Mouse (Mus musculus): ENCODE measurements around the gene Hs3st5.
"Not testable (repeated sequence)": the region's sequence is repeated elsewhere in the genome, so short reads cannot be mapped to it uniquely, and the experiment has no call there.

The Hs3st5 gene

DNA sequence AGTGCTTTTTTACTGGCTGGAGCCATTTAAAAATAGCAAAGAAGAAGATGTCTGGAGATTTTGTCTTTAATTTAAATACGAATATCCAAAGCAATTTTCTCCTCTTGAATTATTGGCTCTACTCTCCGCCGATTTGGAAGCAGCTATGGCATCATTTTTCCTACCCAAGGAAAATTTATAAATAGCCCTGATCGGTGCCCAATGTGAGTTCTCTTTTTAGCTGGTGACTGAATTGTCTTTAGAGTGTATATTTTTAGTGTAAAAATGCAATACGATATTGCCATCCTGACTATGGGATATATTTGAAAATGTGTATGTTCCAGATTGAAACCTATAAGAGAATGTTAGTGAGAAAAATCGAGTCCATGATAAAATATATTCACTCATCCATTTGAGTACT lies 51.1 kb downstream of the Hs3st5 start:
- in situ Hi-C loops (cut with MboI, MseI): no loop called here

DNA sequence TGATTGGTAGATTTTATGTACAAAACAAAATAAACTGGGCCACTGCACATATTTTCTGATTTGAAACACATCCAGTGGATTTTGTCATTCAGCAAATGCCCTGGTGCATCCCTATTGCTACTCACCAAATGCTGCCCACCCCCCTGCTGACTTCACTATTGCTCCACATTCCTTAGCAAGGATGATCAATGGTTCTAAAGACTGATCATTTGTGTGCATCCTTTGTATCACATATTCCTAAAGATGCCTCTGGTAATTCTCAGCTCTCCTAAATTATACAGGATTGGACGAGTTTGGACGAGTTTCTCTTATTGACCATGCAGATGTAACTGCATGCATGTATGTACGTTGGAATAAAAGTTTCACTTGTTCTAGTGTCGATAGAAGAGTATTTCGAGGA lies 52.1 kb downstream of the Hs3st5 start:
- in situ Hi-C loops (cut with MboI, MseI): no loop called here

DNA sequence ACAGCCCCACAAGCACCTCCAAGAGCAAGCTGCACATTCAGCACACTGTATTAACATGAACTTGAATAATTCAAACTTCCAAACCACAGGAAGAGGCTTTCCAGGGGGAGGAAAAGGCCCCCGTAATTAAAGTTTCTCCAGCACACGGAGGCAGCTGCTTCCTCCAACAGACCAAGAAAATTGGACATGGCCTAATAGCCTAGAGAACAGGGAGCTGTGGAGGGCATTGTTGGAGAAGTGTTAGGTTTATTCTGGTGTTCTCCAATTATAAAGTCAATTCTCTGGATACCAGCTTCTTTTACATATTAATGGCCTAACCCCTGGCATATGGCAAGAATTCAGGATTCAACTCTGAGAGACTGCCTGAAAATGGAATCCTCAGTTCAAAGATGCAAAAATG lies 60.6 kb downstream of the Hs3st5 start:
- in situ Hi-C loops (cut with MboI, MseI): no loop called here

DNA sequence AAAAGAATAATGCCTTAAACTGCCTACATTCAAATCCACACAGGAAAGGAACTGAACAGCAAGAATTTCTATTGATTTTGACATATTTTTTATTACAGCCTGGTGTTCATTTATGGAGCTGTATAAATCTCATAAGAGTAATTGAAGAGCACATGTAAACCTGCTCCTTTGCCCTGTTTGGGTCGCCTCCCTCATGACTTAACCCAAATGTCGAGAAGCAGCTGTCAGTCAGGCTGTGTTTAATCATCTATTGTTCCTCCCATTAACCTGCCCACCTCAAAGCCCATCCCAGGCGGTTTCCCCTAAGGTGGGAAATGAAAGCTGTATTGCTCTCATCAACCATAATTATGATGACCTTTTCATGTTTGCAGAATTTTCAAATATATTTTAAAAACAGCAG lies 65.9 kb downstream of the Hs3st5 start:
- in situ Hi-C loops (cut with MboI, MseI): no loop called here

DNA sequence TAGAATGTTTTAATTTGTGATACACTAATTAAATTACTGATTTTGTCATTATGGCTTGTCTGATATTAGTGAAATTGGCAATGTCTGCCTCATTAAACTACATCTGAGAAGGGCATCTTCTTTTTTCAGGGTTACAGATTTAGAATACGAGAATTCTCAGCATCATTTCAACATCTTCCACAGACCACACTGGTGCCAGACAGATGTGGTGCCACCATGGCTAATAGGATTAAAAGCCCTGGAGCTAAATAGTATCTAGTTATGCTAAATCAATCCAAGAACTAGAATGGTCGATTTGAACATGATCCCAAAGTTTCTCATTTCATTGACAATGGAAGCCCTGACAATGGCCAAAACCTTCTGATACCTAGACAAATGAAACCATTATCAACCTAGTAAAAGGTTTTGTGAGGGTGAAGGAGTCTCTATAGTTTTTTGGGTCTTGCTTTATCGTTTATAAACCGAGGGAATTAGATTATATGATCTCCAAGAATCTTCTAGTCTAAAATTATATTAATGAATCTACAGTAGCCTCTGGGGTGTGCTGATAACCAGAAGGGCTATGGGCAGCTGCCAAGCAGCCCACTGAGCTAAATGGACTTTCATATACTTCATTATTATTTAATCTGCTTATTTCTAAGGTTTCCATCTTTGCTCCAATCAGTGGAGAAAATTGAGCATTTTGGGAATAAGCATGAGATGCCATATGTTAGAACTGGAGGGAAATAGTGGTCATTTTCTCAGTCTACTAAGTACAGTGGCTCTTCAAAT lies 71.9 kb downstream of the Hs3st5 start:
- in situ Hi-C loops (cut with MboI, MseI): no loop called here

DNA sequence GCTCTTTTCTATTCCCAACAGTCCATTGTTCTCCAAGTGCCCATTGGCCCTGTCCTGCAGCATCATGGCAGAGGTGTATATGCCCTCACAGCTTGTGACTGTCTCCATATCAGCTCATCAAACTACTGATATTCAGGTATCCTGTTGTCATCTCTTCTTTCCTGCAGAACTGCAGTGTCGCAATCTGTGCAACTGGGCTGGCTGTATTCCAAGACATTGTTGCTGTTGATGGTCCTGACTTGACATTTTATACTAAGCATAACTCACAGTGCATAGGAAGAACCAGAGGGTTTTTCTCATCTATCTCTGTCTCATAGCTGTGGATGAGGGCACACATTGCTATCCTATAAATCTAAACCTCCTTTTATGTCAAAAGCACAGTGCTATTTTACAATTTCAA lies 103.8 kb downstream of the Hs3st5 start:
- in situ Hi-C loops (cut with MboI, MseI): no loop called here

DNA sequence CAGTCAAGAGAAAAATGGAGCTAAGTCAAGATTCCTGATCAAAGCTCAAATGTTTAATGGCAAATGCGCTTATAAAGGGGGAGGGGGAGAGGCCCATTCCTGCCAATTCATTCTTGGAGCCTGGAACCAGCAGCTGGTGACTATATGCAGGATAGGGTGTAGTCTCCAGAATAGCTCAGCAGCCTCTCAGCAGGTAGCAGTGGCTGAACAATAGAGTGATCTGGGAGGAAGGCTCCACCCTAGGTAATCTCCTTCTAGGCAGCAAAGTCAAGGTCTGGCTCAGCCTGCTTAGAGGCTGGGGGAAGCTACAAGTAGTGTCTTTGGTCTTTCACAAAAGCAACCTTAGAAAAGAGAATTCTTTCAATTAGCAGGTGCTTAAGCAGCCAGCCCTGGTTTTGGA lies 104.8 kb downstream of the Hs3st5 start:
- in situ Hi-C loops (cut with MboI, MseI): not testable (repeated sequence)

DNA sequence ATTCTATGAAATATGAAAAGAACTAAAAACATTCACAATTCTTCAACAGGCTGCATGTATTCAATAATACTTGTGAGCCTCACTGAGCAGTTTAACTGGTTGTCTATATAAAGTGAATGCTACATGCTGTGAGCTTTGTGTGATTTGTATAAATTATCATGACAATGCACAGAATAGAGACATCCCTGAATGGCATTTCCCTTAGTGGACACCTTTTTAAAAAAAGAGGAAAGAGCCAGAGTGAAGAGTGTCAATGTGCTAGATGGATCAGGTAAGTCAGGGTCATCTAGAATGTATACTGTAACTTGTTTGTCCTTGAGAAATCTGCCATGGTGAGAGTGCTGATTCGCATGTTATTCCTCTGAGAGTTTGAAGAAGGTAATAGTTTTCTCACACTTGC lies 116.4 kb downstream of the Hs3st5 start:
- in situ Hi-C loops (cut with MboI, MseI): no loop called here

DNA sequence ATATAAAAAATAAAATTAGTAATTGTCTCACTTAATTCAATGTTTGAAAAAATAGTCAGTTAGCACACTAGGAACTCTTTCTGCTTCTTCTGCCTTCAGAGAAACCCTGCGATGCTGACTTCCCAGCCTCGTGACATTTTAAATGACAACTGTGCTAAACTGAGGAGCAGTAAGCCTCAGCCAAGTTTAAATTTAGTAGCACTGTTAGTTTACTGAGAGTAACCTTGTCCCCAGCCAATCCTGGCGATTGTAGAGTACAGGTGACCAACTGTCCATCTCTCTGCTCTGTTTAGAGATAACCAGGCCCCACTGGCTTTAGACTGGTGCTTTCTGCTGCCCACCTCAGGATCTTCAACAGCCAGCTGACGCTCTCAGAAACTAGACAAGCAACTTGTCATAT lies 121.3 kb downstream of the Hs3st5 start:
- in situ Hi-C loops (cut with MboI, MseI): no loop called here

DNA sequence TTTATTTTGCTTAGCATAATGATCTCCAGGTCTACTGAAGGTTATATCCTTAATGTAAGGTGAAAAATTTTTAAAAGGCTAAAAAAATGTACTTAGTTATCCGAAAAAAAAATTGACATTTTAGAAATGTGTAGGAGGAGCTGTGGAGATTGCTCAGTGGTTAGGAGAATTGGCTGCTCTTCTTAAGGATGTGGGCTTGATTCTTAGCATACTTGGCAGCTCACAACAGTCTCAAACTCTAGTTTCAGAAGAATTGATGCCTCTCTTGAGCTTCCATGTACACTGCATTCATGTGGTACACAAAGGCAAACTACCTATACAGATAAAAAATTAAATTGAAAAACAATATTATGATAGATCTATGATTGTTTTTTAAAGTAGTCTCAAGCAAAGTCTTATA lies 125.1 kb downstream of the Hs3st5 start:
- in situ Hi-C loops (cut with MboI, MseI): no loop called here

DNA sequence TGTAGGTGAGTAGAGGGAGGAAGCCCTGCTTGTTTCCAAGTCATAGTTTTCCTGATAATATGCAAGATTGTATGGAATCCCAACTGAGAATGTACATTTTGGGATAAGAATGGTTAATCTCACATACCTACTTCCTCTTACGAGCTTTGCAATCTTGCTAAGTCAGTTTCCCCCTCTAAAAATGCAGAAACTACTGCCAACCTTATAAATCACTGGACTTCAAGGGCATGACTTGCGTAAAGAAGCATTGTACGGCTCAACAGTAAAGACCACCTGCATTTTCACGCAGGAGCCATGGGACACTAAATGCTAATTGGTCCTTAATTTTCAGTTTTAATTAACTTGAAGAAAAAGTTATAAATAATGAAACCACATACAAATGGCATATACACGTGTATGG lies 144.0 kb downstream of the Hs3st5 start:
- in situ Hi-C loops (cut with MboI, MseI): no loop called here

DNA sequence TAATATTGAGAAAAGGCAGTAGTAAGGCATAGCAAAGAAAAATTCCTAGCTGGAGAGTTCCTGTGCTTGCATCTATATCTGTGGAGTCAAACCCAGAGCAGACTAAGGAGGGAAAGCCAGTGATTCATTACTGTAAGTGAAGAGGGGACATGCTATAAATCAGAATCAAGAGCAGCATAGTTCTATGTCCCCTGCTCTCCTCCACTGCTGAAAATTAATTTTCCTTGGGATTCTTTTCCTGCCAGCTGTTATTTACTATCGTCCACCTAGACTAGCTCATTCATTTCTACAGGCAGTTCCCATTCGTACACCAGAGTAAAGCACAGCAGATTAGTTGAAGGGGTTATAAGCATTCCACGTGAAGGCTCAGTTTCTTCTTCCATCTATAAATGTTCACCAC lies 207.4 kb downstream of the Hs3st5 start:
- in situ Hi-C loops (cut with MboI, MseI): no loop called here

DNA sequence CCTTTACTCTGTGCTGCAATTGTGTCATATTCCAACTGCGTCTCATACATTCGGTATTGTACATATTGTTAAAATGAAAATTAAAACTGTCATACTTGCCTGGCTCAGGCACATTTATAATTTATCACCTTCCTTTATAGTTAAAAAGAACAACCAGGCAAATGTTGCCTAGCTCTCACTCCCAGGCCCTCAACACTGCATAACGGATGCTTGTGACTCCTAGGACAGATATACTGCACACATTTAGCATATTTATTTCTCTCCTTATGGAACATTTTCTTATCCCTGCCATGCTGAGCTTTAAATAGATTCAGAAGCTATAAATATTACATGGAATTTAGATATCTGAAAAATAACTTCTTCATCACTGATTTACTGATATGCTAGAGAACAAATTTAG lies 219.6 kb downstream of the Hs3st5 start:
- in situ Hi-C loops (cut with MboI, MseI): no loop called here

DNA sequence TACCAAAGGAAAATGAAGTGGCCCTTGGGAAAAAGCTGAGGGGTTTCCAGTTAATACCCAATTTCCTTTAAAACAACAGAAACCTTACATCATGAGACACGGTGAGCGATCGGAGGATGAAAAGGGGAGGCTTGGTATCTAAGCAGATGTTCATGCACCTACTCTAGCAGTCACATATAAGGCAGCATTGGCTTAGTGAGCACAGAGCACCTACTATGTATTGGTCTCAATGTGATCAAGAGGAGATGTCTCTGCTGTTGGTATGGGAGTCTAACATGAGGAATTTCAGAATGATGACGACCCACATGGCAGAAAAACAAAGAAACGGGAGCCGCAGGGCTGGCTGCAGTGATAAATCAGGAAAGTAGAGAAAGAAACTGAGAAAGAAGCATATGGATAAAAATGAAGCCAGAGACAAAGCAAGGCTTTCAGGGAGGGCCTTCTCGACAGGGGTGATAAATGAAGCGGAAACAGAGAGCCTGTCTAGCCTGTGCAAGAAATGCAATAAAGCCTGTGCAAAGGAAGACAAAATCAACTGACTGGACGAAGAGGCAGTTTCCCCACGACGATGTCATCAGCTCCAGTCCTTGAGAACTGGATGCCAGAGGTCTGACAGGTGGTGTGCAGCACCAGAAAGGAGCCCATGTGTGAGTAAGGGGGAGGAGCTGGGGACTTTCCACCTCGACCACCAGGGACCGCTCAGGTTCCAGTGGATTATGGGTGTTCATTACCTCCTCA lies 222.9 kb downstream of the Hs3st5 start:
- in situ Hi-C loops (cut with MboI, MseI): no loop called here

DNA sequence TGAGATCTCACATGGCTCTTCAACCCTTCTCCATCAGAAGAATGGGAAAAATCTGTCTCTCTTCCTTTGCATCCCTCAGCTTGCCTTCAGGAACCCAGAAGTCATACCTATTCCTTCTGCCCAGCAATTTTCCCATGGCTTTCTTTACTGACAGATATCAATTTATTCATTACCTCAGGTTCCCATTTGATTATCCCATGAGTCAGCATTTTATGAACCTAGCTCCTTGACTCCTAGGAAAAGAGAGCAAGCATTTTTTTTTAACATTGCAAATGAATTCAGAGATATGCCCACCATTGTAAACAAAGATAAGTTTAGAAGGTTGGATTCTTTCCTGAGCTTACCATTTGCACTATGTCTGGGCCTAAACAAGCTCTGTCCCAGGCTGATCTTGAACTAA lies 232.8 kb downstream of the Hs3st5 start:
- in situ Hi-C loops (cut with MboI, MseI): no loop called here

DNA sequence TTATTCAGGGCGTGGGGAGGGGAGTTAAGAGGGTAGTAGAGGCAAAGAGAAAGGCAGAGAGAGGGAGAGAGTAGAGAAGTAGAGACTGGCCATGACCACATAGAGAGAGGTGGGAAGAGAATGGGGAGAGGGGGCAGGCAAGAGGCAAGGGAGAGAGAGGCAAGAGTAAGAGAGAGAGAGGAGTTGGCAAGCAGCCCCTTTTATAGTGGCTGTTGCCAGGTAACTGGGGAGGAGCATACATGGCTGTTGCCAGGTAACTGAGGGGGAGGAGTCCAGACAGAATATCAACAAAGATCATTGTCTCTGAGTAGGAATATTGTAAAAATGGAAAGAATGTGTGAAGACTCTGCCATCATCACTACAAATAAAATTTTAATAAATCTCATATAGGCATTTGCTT lies 243.4 kb downstream of the Hs3st5 start:
- in situ Hi-C loops (cut with MboI, MseI): no loop called here

DNA sequence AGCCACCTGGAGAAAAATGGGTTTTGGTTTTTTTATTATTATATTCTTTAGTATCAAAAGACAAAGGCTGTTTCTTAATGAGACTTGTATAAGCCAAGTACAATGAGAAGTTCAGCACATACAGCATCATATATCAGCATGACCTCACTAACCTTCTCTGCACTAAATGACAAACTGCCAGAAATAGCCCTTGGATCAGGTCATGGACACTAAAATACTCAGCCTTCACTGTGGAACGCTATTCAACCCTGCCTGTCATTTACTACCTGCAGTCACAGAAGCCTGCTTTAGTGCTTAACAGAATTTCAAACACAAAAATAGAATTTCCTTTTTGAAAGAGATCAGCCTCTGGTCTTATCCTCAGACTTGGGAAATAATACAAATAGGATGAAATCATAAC lies 247.9 kb downstream of the Hs3st5 start:
- in situ Hi-C loops (cut with MboI, MseI): no loop called here

DNA sequence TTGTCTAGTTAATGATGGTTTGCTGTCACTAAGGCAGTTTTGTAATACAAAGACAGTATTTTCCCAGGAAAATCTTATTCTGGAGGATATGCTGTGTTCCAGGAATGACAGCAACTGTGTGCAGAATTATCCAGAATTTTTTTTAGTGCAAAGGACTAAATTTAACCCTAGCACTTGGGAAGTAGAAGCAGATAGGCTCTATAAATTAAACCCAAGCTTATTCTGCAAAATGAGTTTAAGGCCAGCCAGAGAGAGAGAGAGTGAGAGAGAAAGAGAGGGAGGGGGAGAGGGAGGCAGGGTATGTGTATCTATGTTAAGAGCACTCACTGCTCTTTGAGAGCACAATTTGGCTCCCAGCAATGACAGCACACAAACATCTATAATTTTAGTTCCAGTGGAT lies 267.0 kb downstream of the Hs3st5 start:
- in situ Hi-C loops (cut with MboI, MseI): no loop called here

DNA sequence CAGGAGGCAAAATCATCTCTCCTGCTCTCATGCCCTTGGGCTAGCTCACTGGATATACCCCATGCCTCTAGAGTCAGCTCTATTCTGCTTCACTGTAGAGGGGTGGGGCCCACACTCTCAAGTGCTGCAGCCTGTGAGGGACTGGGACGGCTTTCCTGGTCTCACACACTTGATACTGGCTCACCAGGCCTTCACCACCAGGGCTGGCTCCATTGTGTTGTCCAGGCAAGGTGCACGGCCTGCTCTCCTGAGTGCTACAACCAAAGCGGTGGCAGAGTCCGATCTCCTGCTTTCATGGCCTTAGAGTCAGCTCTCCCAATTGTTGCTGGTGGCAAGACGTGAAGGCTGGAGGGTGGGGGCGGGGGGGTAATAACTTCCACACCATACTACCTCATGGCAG lies 268.3 kb downstream of the Hs3st5 start:
- in situ Hi-C loops (cut with MboI, MseI): no loop called here

DNA sequence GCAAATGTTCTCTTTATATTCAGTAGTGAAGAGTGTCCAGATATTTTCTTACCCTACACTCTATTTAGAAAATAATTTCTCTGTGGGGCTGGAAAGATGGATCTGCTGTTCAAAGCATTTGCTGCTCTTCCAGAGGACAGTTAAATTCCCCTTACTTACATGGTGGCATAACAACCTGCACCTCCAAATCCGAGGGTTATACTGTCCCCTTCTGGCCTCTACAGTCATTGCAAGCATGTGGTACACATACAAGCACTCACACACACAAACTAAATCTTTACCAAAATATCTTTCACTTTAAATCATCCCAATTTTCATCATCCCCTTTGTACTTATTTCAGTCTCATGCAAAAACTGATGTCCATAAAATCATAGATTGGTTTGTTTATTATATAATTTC lies 275.0 kb downstream of the Hs3st5 start:
- in situ Hi-C loops (cut with MboI, MseI): no loop called here

DNA sequence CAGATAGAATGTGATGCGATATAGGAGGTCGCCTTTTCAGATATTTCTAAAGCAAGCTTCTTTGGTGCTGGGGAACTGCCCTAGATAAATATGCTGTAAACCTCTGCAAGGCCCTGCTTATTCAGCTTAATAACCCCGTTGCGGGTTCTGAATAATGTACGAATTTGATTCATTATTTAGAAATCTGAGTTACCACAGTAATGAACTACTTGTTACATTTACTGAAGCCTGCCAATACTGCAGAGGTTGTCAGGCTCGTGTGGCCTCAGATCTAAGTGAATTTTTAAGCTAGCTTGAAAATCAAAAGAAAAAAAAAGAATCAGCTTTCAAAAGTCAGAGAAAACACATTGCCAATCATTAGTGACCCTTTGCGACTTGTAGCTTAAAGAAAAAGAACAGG lies 280.4 kb downstream of the Hs3st5 start:
- in situ Hi-C loops (cut with MboI, MseI): no loop called here

DNA sequence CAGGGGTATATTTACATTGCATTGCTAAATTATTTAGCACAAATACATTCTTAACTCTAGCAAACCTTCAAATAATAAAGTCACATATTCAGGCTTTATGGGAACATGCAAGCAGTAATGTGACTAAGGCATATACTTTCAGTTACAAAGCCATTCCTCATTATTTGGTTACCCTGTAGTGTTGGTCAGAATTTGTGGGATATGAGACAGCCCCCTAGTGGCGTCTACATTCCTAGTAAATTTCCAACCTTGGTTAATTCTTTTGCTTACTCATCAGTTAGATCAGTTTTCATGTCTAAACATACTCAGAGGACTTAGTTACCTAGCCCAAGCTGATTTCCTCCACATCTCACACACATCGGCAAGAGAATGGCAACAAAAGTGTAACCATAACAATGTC lies 285.2 kb downstream of the Hs3st5 start:
- in situ Hi-C loops (cut with MboI, MseI): no loop called here

DNA sequence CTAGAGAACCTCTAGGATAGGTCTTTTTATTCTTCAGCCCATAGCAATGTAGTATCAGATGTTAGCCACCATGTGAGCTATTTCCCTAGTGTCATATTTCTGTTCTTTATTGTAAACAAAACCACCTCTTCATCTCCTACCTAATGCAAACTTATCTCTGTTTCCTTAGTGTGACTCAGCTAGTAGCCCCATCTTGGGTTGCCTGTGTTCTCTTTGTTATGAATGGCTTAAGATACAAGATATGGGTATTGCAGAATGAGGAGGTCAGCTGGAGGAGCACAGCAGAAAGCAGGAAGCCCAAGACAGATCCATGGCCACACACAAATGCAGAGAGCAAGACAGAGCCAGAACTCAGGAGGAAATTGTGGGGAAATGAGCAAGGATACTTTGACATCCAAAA lies 288.7 kb downstream of the Hs3st5 start:
- in situ Hi-C loops (cut with MboI, MseI): no loop called here
